Mouse (Mus musculus): ENCODE data around the gene Glod4. TPM values are rescaled to one million over a fixed set of nuclear protein-coding genes. Genes with fewer than 3 reads are reported as not detected.

Glod4 gene
- 151 TPM for polyA plus RNA-seq (2021)

DNA sequence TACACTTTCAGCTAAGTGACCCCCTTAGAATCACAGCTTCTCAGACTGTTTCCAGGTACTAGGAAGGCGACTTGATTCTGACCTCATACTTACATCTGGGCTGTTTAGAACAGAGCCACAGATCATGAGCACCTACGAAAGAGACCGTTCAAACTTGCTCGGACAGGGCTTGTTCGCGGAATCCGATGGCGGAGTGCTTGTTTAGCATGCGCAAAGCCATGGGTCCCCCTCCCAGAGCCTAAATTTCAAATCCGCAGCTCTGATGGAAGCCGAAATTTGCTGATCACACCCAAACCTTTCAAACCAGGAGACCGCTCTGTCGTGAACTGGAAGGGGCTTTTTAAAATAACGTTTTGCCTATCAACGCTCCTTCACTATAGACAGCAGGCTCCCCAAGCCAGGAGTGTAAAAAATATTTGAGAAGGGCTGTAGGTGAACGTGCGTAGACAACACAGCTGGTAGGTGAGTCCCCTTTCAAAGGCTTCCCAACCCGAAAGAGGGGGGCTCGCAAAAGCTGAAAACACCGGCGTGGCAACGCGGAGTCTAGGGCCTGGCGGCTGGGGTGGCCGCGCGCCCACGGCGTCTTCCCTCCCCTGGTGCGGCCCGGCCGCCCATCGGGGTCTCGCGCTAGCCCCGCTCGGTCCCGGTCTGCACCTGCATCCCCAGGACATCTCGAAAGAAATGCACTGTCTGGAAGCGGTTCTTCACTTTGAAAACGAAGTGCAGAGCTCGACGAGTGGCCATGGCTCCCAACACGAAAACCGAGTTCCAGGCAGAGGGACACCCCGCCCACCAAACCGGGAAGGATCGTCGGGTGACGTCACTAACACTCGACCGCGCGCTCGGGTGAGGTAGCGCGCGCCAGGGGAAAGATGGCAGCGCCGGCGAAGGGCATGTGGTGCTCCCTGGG lies at the start of gene Glod4, which contains the start of gene Mrm3:
Gene Glod4 (minus strand): TSS at position 825 of the 910 bp plus-strand sequence.
Gene Mrm3 (plus strand): TSS at position 815 of the 910 bp plus-strand sequence.
- ChIA-PET POLR2A (interaction anchor here (1.0 kb wide), 1 partner anchor 155 kb away, joined by 4 read pairs; the partner anchor contains the start of gene Nxn), CTCF (interaction anchor here (4.3 kb wide), 1 partner anchor 156 kb away, joined by 12 read pairs; the partner anchor contains the start of gene Nxn)
- ATAC-seq (peak; percentile 57), DNase-seq (ENCODE audit: low read depth, low spot score) (no peak)
- TF ChIP-seq CTCF (IDR thresholded peaks at IDR 0.05): no peak
- H3K27me3 ChIP-seq: no peaks in the 10 kb centered on the region
- in situ Hi-C loops (cut with MboI; ENCODE audit: low pct_unique_long_range_greater_than_20kb): no loop called here

GRCm38 (mm10) chr11:76292831-76293230 lies 49.3 kb upstream of the Glod4 start:
- CTCF ChIA-PET: interaction anchor here (2.1 kb wide), 1 partner anchor 106 kb away, joined by 7 read pairs; the partner anchor contains the start of gene Nxn
- ATAC-seq: no peak
- DNase-seq (ENCODE audit: low read depth, low spot score): no peak
- POLR2A ChIA-PET: interaction anchor here (0.6 kb wide), 1 partner anchor 104 kb away, joined by 3 read pairs; no protein-coding TSS in a partner anchor
- no peaks in the 10 kb centered on the region for H3K27me3 ChIP-seq
- TF ChIP-seq CTCF (IDR thresholded peaks at IDR 0.05): no peak
- in situ Hi-C loops (cut with MboI; ENCODE audit: low pct_unique_long_range_greater_than_20kb): no loop called here

- no peak for TF ChIP-seq CTCF (IDR thresholded peaks at IDR 0.05)
- no peak for ATAC-seq
- in situ Hi-C loops (cut with MboI; ENCODE audit: low pct_unique_long_range_greater_than_20kb): no loop called here
- POLR2A ChIA-PET: no interaction called here
- CTCF ChIA-PET: interaction anchor here (2.1 kb wide), 1 partner anchor 107 kb away, joined by 7 read pairs; the partner anchor contains the start of gene Nxn
- H3K27me3 ChIP-seq: no peaks in the 10 kb centered on the region
- no peak for DNase-seq (ENCODE audit: low read depth, low spot score)
Observed at GRCm38 (mm10) chr11:76292398-76292797, 48.9 kb upstream of the Glod4 start.

DNA sequence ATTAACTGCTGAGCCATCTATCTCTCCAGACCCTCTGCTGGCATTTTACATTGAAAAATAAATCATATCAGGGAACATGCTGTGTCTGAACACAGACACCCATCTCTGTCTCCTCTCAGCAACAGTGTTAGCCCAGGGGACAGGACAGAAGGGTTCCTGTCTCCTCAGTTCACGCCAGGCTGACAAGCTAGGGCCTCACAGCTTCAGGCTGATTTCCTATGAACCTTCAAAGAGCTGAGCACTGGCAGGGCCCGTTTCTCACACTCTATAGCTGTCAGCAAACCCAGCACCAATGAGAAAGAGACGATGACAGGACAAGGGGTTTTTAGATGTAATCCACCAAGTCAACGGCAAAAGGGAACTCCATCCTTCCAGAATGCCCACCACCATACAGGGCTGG lies 48.4 kb upstream of the Glod4 start:
- TF ChIP-seq CTCF (IDR thresholded peaks at IDR 0.05): no peak
- POLR2A ChIA-PET: no interaction called here
- no peaks in the 10 kb centered on the region for H3K27me3 ChIP-seq
- CTCF ChIA-PET: interaction anchor here (1.0 to 2.1 kb wide), 3 partner anchors 17 to 107 kb away, joined by 3 to 7 read pairs (median 4); partner anchors contain the start of gene Nxn
- in situ Hi-C loops (cut with MboI; ENCODE audit: low pct_unique_long_range_greater_than_20kb): no loop called here
- no peak for ATAC-seq
- no peak for DNase-seq (ENCODE audit: low read depth, low spot score)

- in situ Hi-C loops (cut with MboI; ENCODE audit: low pct_unique_long_range_greater_than_20kb): no loop called here
- ChIA-PET POLR2A (no interaction called here), CTCF (interaction anchor here (1.6 kb wide), 1 partner anchor 19 kb away, joined by 3 read pairs; no protein-coding TSS in a partner anchor)
- peak; percentile 8 for ATAC-seq
- TF ChIP-seq CTCF (IDR thresholded peaks at IDR 0.05): no peak
- no peak for DNase-seq (ENCODE audit: low read depth, low spot score)
- H3K27me3 ChIP-seq: no peaks in the 10 kb centered on the region
Observed at GRCm38 (mm10) chr11:76290367-76290766, 46.8 kb upstream of the Glod4 start.

GRCm38 (mm10) chr11:76288645-76289044 lies 45.1 kb upstream of the Glod4 start:
- ATAC-seq (no peak), DNase-seq (ENCODE audit: low read depth, low spot score) (no peak)
- ChIA-PET CTCF (interaction anchor here (1.4 to 2.3 kb wide), 2 partner anchors 22 to 35 kb away, joined by 3 to 8 read pairs; no protein-coding TSS in a partner anchor), POLR2A (no interaction called here)
- H3K27me3 ChIP-seq: no peaks in the 10 kb centered on the region
- in situ Hi-C loops (cut with MboI; ENCODE audit: low pct_unique_long_range_greater_than_20kb): no loop called here
- TF ChIP-seq CTCF (IDR thresholded peaks at IDR 0.05): no peak

DNA sequence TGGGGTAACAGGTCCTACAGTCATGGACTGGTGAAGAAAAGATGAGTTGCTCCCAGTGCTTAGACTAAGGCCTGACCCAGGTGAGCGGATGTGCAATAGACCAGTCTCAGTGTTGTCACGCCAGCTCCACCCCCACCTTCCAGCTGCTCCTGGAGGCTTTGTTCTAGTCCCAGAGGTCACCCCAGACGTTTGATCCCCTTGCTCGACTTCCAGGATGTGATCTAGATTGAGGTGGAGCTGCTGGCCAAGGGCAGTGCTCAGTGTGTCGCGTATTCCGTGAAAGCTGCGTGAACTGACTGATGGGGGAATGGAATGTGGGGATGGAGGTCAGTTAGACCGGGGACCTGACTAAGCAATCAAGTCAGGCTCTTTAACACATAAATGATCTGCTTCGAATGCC lies 43.8 kb upstream of the Glod4 start:
- POLR2A ChIA-PET: no interaction called here
- in situ Hi-C loops (cut with MboI; ENCODE audit: low pct_unique_long_range_greater_than_20kb): no loop called here
- TF ChIP-seq CTCF (IDR thresholded peaks at IDR 0.05): no peak
- no peaks in the 10 kb centered on the region for H3K27me3 ChIP-seq
- no peak for ATAC-seq
- DNase-seq (ENCODE audit: low read depth, low spot score): no peak
- CTCF ChIA-PET: interaction anchor here (1.4 to 2.3 kb wide), 3 partner anchors 24 to 104 kb away, joined by 3 to 8 read pairs (median 3); no protein-coding TSS in a partner anchor

GRCm38 (mm10) chr11:76286534-76287126 lies 43.1 kb upstream of the Glod4 start:
- ATAC-seq: no peak
- no peaks in the 10 kb centered on the region for H3K27me3 ChIP-seq
- ChIA-PET CTCF (interaction anchor here (1.3 to 3.1 kb wide), 6 partner anchors 14 to 105 kb away, joined by 3 to 10 read pairs (median 3); no protein-coding TSS in a partner anchor), POLR2A (no interaction called here)
- DNase-seq (ENCODE audit: low read depth, low spot score): peak; percentile 79
- no peak for TF ChIP-seq CTCF (IDR thresholded peaks at IDR 0.05)
- in situ Hi-C loops (cut with MboI; ENCODE audit: low pct_unique_long_range_greater_than_20kb): no loop called here

- DNase-seq (ENCODE audit: low read depth, low spot score): peak; percentile 73
- POLR2A ChIA-PET: interaction anchor here (0.8 to 0.9 kb wide), 2 partner anchors 13 to 48 kb away, joined by 3 to 4 read pairs; no protein-coding TSS in a partner anchor
- ATAC-seq: peak; percentile 67
- H3K27me3 ChIP-seq: no peaks in the 10 kb centered on the region
- in situ Hi-C loops (cut with MboI; ENCODE audit: low pct_unique_long_range_greater_than_20kb): no loop called here
- CTCF ChIA-PET: interaction anchor here (0.9 to 3.1 kb wide), 7 partner anchors 15 to 101 kb away, joined by 3 to 10 read pairs (median 3); no protein-coding TSS in a partner anchor
- TF ChIP-seq CTCF (IDR thresholded peaks at IDR 0.05): no peak
Observed at GRCm38 (mm10) chr11:76285431-76286075, 42.0 kb upstream of the Glod4 start.

DNA sequence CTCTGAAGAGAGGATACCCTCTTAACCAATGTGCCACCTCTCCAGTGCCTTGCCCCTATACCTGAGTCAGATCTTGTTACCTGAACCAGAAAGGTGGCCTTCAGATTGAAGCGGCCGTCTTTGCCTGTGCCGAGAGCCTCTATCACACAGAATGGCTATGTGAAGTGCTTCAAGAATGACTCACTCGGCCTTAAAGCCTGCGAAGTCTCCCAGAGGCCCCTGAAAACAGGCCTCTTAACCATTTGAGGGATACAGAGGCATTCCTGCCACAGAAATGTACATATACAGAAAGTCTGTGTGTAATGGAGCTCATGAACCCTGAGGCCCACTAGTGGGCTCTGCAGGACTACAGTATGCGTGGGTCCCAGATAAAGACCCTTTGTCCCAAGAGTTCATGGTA lies 40.3 kb upstream of the Glod4 start:
- no peak for TF ChIP-seq CTCF (IDR thresholded peaks at IDR 0.05)
- in situ Hi-C loops (cut with MboI; ENCODE audit: low pct_unique_long_range_greater_than_20kb): no loop called here
- POLR2A ChIA-PET: no interaction called here

More for the DNA sequence above, 40.3 kb upstream of the Glod4 start:
- no peaks in the 10 kb centered on the region for H3K27me3 ChIP-seq
- ATAC-seq (no peak), DNase-seq (ENCODE audit: low read depth, low spot score) (no peak)
- CTCF ChIA-PET: interaction anchor here (3.1 kb wide), 1 partner anchor 16 kb away, joined by 10 read pairs; no protein-coding TSS in a partner anchor

Measured in Patski (cell line).